Mouse (Mus musculus): ENCODE data around the gene Sp4.

DNA sequence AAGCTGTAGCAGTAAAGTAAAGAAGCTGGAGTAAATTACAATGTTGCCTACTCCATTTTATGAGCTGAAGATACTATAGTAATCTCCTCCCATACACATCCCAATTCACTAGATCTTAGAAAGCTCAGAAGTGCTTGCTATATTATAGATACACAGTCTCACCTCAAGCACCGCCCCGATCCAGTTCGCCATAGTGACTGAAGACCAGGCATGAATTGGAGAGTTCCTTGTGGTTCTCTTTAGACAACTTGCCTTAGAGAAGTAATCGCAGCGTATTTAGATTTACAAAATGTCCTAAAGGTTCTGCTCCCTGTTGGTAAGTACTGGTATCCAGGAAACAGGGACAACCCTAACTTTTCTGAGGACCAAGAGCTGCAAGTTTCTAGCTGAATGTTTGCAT lies 1.8 kb upstream of the Sp4 start:
- no peak for TF ChIP-seq GATA1 (IDR thresholded peaks at IDR 0.05; ENCODE audit: low read length)
- no peak for TF ChIP-seq TAL1 (IDR thresholded peaks at IDR 0.05; ENCODE audit: low read length)
